Mouse (Mus musculus): ENCODE measurements around the gene Stox2.

DNA sequence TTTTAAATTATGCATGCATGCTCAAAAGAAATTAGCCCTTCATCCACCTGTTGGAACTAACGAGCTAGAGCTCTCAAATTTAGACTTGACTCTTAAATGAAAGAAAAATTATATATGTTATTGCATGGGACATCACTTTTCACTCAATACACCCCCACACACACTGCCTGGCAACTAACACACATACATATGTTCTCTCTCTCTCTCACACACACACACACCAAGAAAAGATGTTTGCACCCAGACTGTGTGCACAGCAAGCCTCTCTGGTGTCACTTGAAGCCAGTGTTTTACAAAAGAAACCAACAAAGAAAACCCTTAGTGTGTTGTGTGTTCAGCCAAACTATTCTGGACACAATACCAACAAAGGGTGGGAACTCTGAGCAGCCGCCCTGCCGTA lies 75.1 kb downstream of the Stox2 start:
- no peak for TF ChIP-seq CTCF (IDR thresholded peaks at IDR 0.05; ENCODE audit: low read depth)
- TF ChIP-seq EP300 (IDR thresholded peaks at IDR 0.05; ENCODE audit: low read depth): no peak
